Mouse (Mus musculus) embryonic facial prominence, embryonic 13.5 days (tissue): Measurements from ENCODE around the gene Grm8. TPM values are rescaled to one million over a fixed set of nuclear protein-coding genes. Genes with fewer than 3 reads are reported as not detected.

Experiments used
- ATAC-seq: fragments of 200-750 bp; cut with Nextera tagmentation; 2 replicates; pipeline ENCODE4 v1.8.0; 2017; ENCODE audit warnings: low read depth; ENCODE audit not compliant: insufficient number of reproducible peaks, insufficient read depth, low FRiP score, low TSS enrichment
- H3K27ac ChIP-seq: fragments of 300-500 bp; sonication (generic); 2 replicates; pipeline ENCODE4 v1.5.1; 2015; ENCODE audit warnings: moderate library complexity, mild to moderate bottlenecking, inconsistent platforms
- H3K27me3 ChIP-seq: fragments of 300-500 bp; sonication (generic); 2 replicates; pipeline ENCODE4 v1.6.1; 2015; ENCODE audit warnings: mild to moderate bottlenecking, inconsistent platforms
- H3K36me3 ChIP-seq: fragments of 300-500 bp; sonication (generic); 2 replicates; pipeline ENCODE4 v1.6.1; 2015; ENCODE audit warnings: mild to moderate bottlenecking, inconsistent platforms
- H3K4me1 ChIP-seq: fragments of 300-500 bp; sonication (generic); 2 replicates; pipeline ENCODE4 v1.6.1; 2015; ENCODE audit warnings: inconsistent platforms
- H3K4me2 ChIP-seq: fragments of 300-500 bp; sonication (generic); 2 replicates; pipeline ENCODE4 v1.6.1; 2015; ENCODE audit warnings: moderate library complexity, mild to moderate bottlenecking, inconsistent platforms
- H3K4me3 ChIP-seq: fragments of 300-500 bp; sonication (generic); 2 replicates; pipeline ENCODE4 v1.5.1; 2015; ENCODE audit warnings: mild to moderate bottlenecking, inconsistent platforms
- H3K9ac ChIP-seq: fragments of 300-500 bp; sonication (generic); 2 replicates; pipeline ENCODE4 v1.6.1; 2015; ENCODE audit warnings: mild to moderate bottlenecking, inconsistent platforms
- H3K9me3 ChIP-seq: fragments of 300-500 bp; sonication (generic); 2 replicates; pipeline ENCODE4 v1.6.1; 2016; ENCODE audit warnings: inconsistent platforms
- WGBS: fragments of 180-500 bp; shearing (Covaris S2); methylation state at CpG from one replicate; pipeline ENCODE4 v1.1.7; 2015; ENCODE audit warnings: mixed read lengths; 5-methylcytosine and 5-hydroxymethylcytosine counted together
- polyA plus RNA-seq: library from polyadenylated mRNA; unstranded; fragments of >200 nt; fragmentation: Nextera tagmentation; extraction: Ambion mirVana; gene quantifications from 2 replicates; pipeline ENCODE4 v1.2.1, GENCODE M21; 2015

Grm8 gene
- polyA plus RNA-seq, 1 experiment from 2014 or later: 4.2 TPM

GRCm38 (mm10) chr6:27956278-27956857 is 178.6 kb downstream of the Grm8 start:
- Histone ChIP-seq H3K4me3 (no peak overlapping the region), H3K27ac (no peak overlapping the region), H3K36me3 (no peaks in the 10 kb centered on the region), H3K9ac (no peak overlapping the region), H3K4me2 (no peak overlapping the region), H3K9me3 (no peaks in the 10 kb centered on the region), H3K4me1 (no peaks in the 10 kb centered on the region), H3K27me3 (no peaks in the 10 kb centered on the region)
- ATAC-seq: no peak
- WGBS: 60% methylated on average over 6 of the region's 6 CpGs

- H3K27ac ChIP-seq: no peak overlapping the region
- no peaks in the 10 kb centered on the region for H3K4me1 ChIP-seq
- H3K9ac ChIP-seq: no peak overlapping the region
- 71% methylated on average over 5 of the region's 5 CpGs for WGBS
- no peaks in the 10 kb centered on the region for H3K9me3 ChIP-seq
- H3K36me3 ChIP-seq: no peaks in the 10 kb centered on the region
- no peak overlapping the region for H3K4me2 ChIP-seq
- H3K27me3 ChIP-seq: no peaks in the 10 kb centered on the region
- H3K4me3 ChIP-seq: no peak overlapping the region
- no peak for ATAC-seq
These were observed 183.5 kb downstream of the Grm8 start for GRCm38 (mm10) chr6:27951433-27951832.

DNA sequence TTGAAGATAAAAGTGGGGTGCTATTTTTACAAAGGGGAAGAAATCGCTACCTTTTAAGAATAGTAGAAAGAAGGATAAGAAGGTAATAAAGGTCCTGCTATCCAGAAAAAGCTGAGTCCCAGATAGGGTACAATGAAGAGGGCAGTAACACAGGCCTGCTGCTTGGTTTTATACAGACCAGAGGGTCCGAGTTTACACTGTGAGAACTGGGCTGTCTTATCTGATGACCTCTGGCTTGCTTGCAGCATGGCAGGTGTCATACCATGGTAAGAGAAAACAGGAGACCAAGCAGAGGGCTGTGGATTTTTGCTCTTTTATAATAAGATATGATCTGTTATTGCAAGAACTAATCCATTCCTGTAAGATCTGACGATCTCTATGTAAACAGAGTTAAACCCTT is 206.9 kb downstream of the Grm8 start:
- Histone ChIP-seq H3K27me3 (no peaks in the 10 kb centered on the region), H3K9me3 (no peaks in the 10 kb centered on the region), H3K36me3 (no peaks in the 10 kb centered on the region), H3K4me1 (no peaks in the 10 kb centered on the region), H3K4me2 (no peak overlapping the region), H3K27ac (no peak overlapping the region), H3K4me3 (no peak overlapping the region), H3K9ac (no peak overlapping the region)
- no peak for ATAC-seq
- 65% methylated on average over 3 of the region's 3 CpGs for WGBS

- no peaks in the 10 kb centered on the region for H3K27me3 ChIP-seq
- H3K4me3 ChIP-seq: no peak overlapping the region
- H3K4me1 ChIP-seq: no peaks in the 10 kb centered on the region
- H3K9ac ChIP-seq: no peak overlapping the region
- WGBS: 61% methylated on average over 1 of the region's 1 CpGs
- H3K27ac ChIP-seq: no peak overlapping the region
- peaks cover 9% of the 10 kb centered on the region for H3K9me3 ChIP-seq
- no peaks in the 10 kb centered on the region for H3K36me3 ChIP-seq
- ATAC-seq: no peak
- no peak overlapping the region for H3K4me2 ChIP-seq
These were observed 221.7 kb downstream of the Grm8 start for GRCm38 (mm10) chr6:27913281-27913680.

GRCm38 (mm10) chr6:27904358-27904757 is 230.6 kb downstream of the Grm8 start:
- Histone ChIP-seq H3K9me3 (peaks cover under 1% of the 10 kb centered on the region), H3K4me2 (no peak overlapping the region), H3K27me3 (no peaks in the 10 kb centered on the region), H3K4me3 (no peak overlapping the region), H3K36me3 (no peaks in the 10 kb centered on the region), H3K9ac (no peak overlapping the region), H3K4me1 (no peaks in the 10 kb centered on the region), H3K27ac (no peak overlapping the region)
- no peak for ATAC-seq

- no peak overlapping the region for H3K27ac ChIP-seq
- no peaks in the 10 kb centered on the region for H3K36me3 ChIP-seq
- H3K4me3 ChIP-seq: no peak overlapping the region
- 92% methylated on average over 1 of the region's 1 CpGs for WGBS
- ATAC-seq: no peak
- H3K9ac ChIP-seq: no peak overlapping the region
- H3K27me3 ChIP-seq: no peaks in the 10 kb centered on the region
- H3K4me2 ChIP-seq: no peak overlapping the region
- H3K4me1 ChIP-seq: no peaks in the 10 kb centered on the region
- no peaks in the 10 kb centered on the region for H3K9me3 ChIP-seq
These were observed 232.8 kb downstream of the Grm8 start for GRCm38 (mm10) chr6:27902224-27902623.

GRCm38 (mm10) chr6:27901396-27901795 is 233.6 kb downstream of the Grm8 start:
- ATAC-seq: no peak
- Histone ChIP-seq H3K4me1 (no peaks in the 10 kb centered on the region), H3K36me3 (no peaks in the 10 kb centered on the region), H3K4me2 (no peak overlapping the region), H3K27ac (no peak overlapping the region), H3K4me3 (no peak overlapping the region), H3K9me3 (no peaks in the 10 kb centered on the region), H3K9ac (no peak overlapping the region), H3K27me3 (no peaks in the 10 kb centered on the region)
- 80% methylated on average over 3 of the region's 3 CpGs for WGBS

- ATAC-seq: no peak
- H3K9me3 ChIP-seq: no peaks in the 10 kb centered on the region
- no peak overlapping the region for H3K4me3 ChIP-seq
- 85% methylated on average over 1 of the region's 1 CpGs for WGBS
- H3K9ac ChIP-seq: no peak overlapping the region
- no peaks in the 10 kb centered on the region for H3K36me3 ChIP-seq
- no peak overlapping the region for H3K27ac ChIP-seq
- H3K4me1 ChIP-seq: no peaks in the 10 kb centered on the region
- no peak overlapping the region for H3K4me2 ChIP-seq
- no peaks in the 10 kb centered on the region for H3K27me3 ChIP-seq
These were observed 239.8 kb downstream of the Grm8 start for GRCm38 (mm10) chr6:27895153-27895552.

- Histone ChIP-seq H3K4me3 (no peak overlapping the region), H3K27ac (no peak overlapping the region), H3K9me3 (no peaks in the 10 kb centered on the region), H3K27me3 (no peaks in the 10 kb centered on the region; the same call in 1 of the 2 replicates), H3K9ac (no peak overlapping the region), H3K36me3 (no peaks in the 10 kb centered on the region), H3K4me1 (no peaks in the 10 kb centered on the region), H3K4me2 (no peak overlapping the region)
- WGBS: 74% methylated on average over 1 of the region's 1 CpGs
- no peak for ATAC-seq
These were observed 242.1 kb downstream of the Grm8 start for GRCm38 (mm10) chr6:27892886-27893285.

GRCm38 (mm10) chr6:27888391-27888790 is 246.6 kb downstream of the Grm8 start:
- Histone ChIP-seq H3K36me3 (no peaks in the 10 kb centered on the region), H3K4me2 (no peak overlapping the region), H3K4me1 (peaks cover 4% of the 10 kb centered on the region; the same call in 1 of the 2 replicates), H3K27ac (no peak overlapping the region), H3K4me3 (no peak overlapping the region), H3K9ac (no peak overlapping the region), H3K27me3 (no peaks in the 10 kb centered on the region; the same call in 1 of the 2 replicates), H3K9me3 (no peaks in the 10 kb centered on the region)
- no peak for ATAC-seq
- 95% methylated on average over 2 of the region's 2 CpGs for WGBS

GRCm38 (mm10) chr6:27887922-27888321 is 247.1 kb downstream of the Grm8 start:
- H3K4me2 ChIP-seq: no peak overlapping the region
- no peaks in the 10 kb centered on the region for H3K36me3 ChIP-seq
- no peaks in the 10 kb centered on the region; the same call in 1 of the 2 replicates for H3K27me3 ChIP-seq
- H3K9me3 ChIP-seq: no peaks in the 10 kb centered on the region
- H3K9ac ChIP-seq: no peak overlapping the region
- H3K4me1 ChIP-seq: peaks cover 4% of the 10 kb centered on the region; the same call in 1 of the 2 replicates
- ATAC-seq: no peak
- no peak overlapping the region for H3K4me3 ChIP-seq
- 81% methylated on average over 1 of the region's 1 CpGs for WGBS
- no peak overlapping the region for H3K27ac ChIP-seq

- ATAC-seq: no peak
- 41% methylated on average over 1 of the region's 1 CpGs for WGBS
- no peak overlapping the region for H3K4me2 ChIP-seq
- H3K4me3 ChIP-seq: no peak overlapping the region
- no peaks in the 10 kb centered on the region for H3K36me3 ChIP-seq
- H3K4me1 ChIP-seq: peaks cover 4% of the 10 kb centered on the region; the same call in 1 of the 2 replicates
- H3K27ac ChIP-seq: no peak overlapping the region
- H3K9ac ChIP-seq: no peak overlapping the region
- no peaks in the 10 kb centered on the region; the same call in 1 of the 2 replicates for H3K27me3 ChIP-seq
- H3K9me3 ChIP-seq: no peaks in the 10 kb centered on the region
These were observed 249.2 kb downstream of the Grm8 start for GRCm38 (mm10) chr6:27885786-27886185.
